Mouse (Mus musculus) hindbrain, embryonic 15.5 days (tissue): ENCODE results near the gene Cluh. TPM values are rescaled to one million over a fixed set of nuclear protein-coding genes. Genes with fewer than 3 reads are reported as not detected.
A peak's percentile ranks its signal among the peaks of the same experiment; 100 is the strongest.

Experiments
- ATAC-seq: fragments of 200-750 bp; cut with Nextera tagmentation; 2 replicates; pipeline ENCODE4 v1.8.0; 2017; ENCODE audit warnings: low read depth, moderate number of reproducible peaks, moderate TSS enrichment; ENCODE audit not compliant: low FRiP score
- H3K27ac ChIP-seq: fragments of 300-500 bp; sonication (generic); replicated peaks from 2 replicates; pipeline ENCODE4 v1.5.1; 2015; ENCODE audit warnings: mild to moderate bottlenecking, inconsistent platforms
- H3K27me3 ChIP-seq: fragments of 300-500 bp; sonication (generic); 2 replicates; pipeline ENCODE4 v1.6.1; 2015; ENCODE audit warnings: control low read depth, inconsistent platforms
- H3K36me3 ChIP-seq: fragments of 300-500 bp; sonication (generic); 2 replicates; pipeline ENCODE4 v1.6.1; 2015; ENCODE audit warnings: control low read depth, inconsistent platforms
- H3K4me1 ChIP-seq: fragments of 300-500 bp; sonication (generic); replicated peaks from 2 replicates; pipeline ENCODE4 v1.6.1; 2015; ENCODE audit warnings: control low read depth, inconsistent platforms
- H3K4me2 ChIP-seq: fragments of 300-500 bp; sonication (generic); 2 replicates; pipeline ENCODE4 v1.6.1; 2015; ENCODE audit warnings: moderate library complexity, mild to moderate bottlenecking, inconsistent platforms
- H3K4me3 ChIP-seq: fragments of 300-500 bp; sonication (generic); 2 replicates; pipeline ENCODE4 v1.5.1; 2015; ENCODE audit warnings: mild to moderate bottlenecking, inconsistent platforms
- H3K9ac ChIP-seq: fragments of 300-500 bp; sonication (generic); 2 replicates; pipeline ENCODE4 v1.6.1; 2015; ENCODE audit warnings: inconsistent platforms
- H3K9me3 ChIP-seq: fragments of 300-500 bp; sonication (generic); 2 replicates; pipeline ENCODE4 v1.6.1; 2016; ENCODE audit warnings: control low read depth, inconsistent platforms
- WGBS: fragments of 180-500 bp; shearing (Covaris S2); methylation state at CpG from one replicate; pipeline ENCODE4 v1.1.7; 2015; 5-methylcytosine and 5-hydroxymethylcytosine counted together
- polyA plus RNA-seq: library from polyadenylated mRNA; unstranded; fragments of >200 nt; fragmentation: Nextera tagmentation; extraction: Ambion mirVana; gene quantifications from 2 replicates; pipeline ENCODE4 v1.2.1, GENCODE M21; 2015

Cluh gene
- polyA plus RNA-seq, 1 experiment from 2014 or later = 21.3 TPM

DNA sequence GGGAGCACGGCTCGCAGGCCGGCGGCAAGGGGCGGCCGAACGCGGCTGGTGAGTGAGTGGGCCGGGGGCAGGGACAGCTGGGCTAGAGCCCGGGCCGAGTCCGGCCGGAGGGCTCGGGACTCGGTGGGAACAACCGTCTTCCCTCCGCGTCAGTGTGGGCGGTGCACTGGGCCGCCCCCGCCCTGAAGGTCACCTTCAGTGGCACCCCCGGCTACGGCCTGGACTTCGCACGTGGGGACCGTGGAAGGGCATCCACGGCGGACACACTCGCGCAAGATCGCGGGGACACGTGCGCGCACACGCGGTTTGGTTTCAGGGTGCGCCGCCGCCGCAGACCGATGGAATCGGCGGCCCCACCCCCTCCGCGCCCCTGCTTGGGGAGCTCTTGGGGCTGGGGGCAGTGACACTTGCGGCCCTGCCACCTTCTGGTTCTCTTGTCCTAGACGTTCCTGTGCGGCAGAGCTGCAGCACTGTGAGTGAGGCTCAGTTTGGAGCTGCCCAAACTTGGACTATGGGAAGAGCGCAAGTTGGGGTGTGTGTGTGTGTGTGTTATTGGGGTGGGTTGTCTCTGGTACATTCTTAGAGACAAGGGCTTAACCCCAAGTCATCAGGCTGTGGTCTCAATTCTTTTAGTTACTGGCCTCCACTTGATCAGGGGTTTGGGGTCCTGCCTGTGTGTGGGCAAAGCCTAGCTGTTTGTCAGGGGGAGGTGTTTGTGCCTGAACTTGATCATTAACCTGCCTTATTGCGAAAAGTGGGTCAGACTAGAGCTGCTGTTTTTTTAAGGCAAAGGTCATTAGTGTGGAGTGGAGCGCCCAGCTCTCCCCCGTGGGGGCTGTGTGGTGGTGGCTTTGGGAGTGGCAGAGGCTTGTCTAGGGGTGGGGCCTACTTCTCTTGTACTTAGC lies 604 bp downstream of the Cluh start:
- peak overlapping the region; percentile 92 for H3K4me3 ChIP-seq
- no peaks in the 10 kb centered on the region for H3K36me3 ChIP-seq
- peak overlapping the region; percentile 96 for H3K4me2 ChIP-seq
- peak; percentile 62 for ATAC-seq
- peaks cover 46% of the 10 kb centered on the region for H3K4me1 ChIP-seq
- peak overlapping the region; percentile 73 for H3K27ac ChIP-seq
- peak overlapping the region; percentile 64 for H3K9ac ChIP-seq
- 2% methylated on average over 50 of the region's 53 CpGs for WGBS
- H3K9me3 ChIP-seq = no peaks in the 10 kb centered on the region
- H3K27me3 ChIP-seq = no peaks in the 10 kb centered on the region

GRCm38 (mm10) chr11:74650576-74651100 lies 1.3 kb downstream of the Cluh start:
- 57% methylated on average over 4 of the region's 4 CpGs for WGBS
- H3K27me3 ChIP-seq = no peaks in the 10 kb centered on the region
- ATAC-seq = no peak

GRCm38 (mm10) chr11:74652791-74653191 lies 3.5 kb downstream of the Cluh start:
- H3K4me2 ChIP-seq = no peak overlapping the region

More at GRCm38 (mm10) chr11:74650576-74651100, 1.3 kb downstream of the Cluh start:
- Histone ChIP-seq H3K36me3 (no peaks in the 10 kb centered on the region), H3K9me3 (no peaks in the 10 kb centered on the region), H3K4me3 (peak overlapping the region; percentile 92), H3K4me2 (peak overlapping the region; percentile 96), H3K9ac (peak overlapping the region; percentile 64), H3K27ac (0 out of 2 replicates have a peak overlapping the region, but pooled peaks have one; percentile 73), H3K4me1 (peaks cover 46% of the 10 kb centered on the region)

DNA sequence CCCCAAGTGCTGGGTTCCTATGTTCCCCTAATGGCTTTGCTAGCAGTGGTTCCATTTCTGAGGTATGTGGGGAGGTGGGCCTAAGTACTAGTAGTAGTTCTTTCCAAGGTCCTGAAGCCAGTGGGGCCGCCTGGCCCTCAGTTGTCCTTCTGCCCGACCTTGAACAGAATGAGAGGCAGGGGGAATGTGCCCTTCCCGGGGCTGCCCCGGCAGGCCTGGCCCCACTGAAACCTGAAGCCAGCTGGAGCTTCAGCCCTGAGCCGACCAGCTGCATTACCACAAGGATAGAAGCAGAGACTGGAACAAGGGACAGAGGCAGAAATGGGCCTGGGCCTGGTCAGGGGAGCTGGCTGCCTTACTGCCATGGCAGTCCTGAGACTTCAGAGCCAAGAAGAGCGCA lies 4.1 kb downstream of the Cluh start:
- H3K4me1 ChIP-seq = peaks cover 45% of the 10 kb centered on the region
- no peaks in the 10 kb centered on the region for H3K27me3 ChIP-seq
- no peak for ATAC-seq
- H3K9ac ChIP-seq = no peak overlapping the region
- no peak overlapping the region for H3K4me2 ChIP-seq
- H3K36me3 ChIP-seq = peaks cover 21% of the 10 kb centered on the region
- no peaks in the 10 kb centered on the region for H3K9me3 ChIP-seq
- 60% methylated on average over 6 of the region's 6 CpGs for WGBS
- H3K27ac ChIP-seq = peak overlapping the region; percentile 46; the same call in 1 of the 2 replicates
- H3K4me3 ChIP-seq = no peak overlapping the region

More at GRCm38 (mm10) chr11:74652791-74653191, 3.5 kb downstream of the Cluh start:
- Histone ChIP-seq H3K36me3 (peaks cover 15% of the 10 kb centered on the region), H3K27ac (peak overlapping the region; percentile 46), H3K9ac (no peak overlapping the region), H3K27me3 (no peaks in the 10 kb centered on the region), H3K9me3 (no peaks in the 10 kb centered on the region), H3K4me3 (no peak overlapping the region), H3K4me1 (peaks cover 46% of the 10 kb centered on the region)
- peak; percentile 16; the same call in 1 of the 2 replicates for ATAC-seq
- 33% methylated on average over 4 of the region's 4 CpGs for WGBS

GRCm38 (mm10) chr11:74655941-74656340 lies 6.6 kb downstream of the Cluh start:
- 87% methylated on average over 3 of the region's 3 CpGs for WGBS
- Histone ChIP-seq H3K27ac (no peak overlapping the region), H3K4me3 (no peak overlapping the region), H3K4me1 (peaks cover 28% of the 10 kb centered on the region), H3K4me2 (no peak overlapping the region), H3K36me3 (peaks cover 45% of the 10 kb centered on the region), H3K27me3 (no peaks in the 10 kb centered on the region), H3K9me3 (no peaks in the 10 kb centered on the region), H3K9ac (no peak overlapping the region)
- ATAC-seq = no peak

DNA sequence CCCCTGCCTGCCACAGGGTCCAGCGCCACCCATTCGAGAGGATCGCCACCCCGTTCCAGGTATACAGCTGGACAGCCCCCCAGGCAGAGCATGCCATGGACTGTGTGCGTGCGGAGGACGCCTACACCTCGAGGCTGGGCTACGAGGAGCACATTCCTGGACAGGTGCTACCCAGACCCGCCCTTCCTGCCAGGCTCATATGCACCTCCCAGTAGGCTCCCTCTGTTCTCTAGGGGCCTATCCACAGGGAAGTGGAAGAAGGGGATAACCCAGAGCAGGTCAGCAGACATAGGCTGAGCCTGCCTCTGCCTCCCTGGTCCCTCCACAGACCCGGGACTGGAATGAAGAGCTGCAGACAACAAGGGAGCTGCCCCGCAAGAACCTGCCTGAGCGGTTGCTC lies 11.0 kb downstream of the Cluh start:
- H3K9me3 ChIP-seq = no peaks in the 10 kb centered on the region
- H3K9ac ChIP-seq = no peak overlapping the region
- 97% methylated on average over 13 of the region's 13 CpGs for whole genome bisulfite sequencing
- no peaks in the 10 kb centered on the region for H3K27me3 ChIP-seq
- no peaks in the 10 kb centered on the region for H3K4me1 ChIP-seq
- H3K4me3 ChIP-seq = no peak overlapping the region
- H3K36me3 ChIP-seq = peaks cover 85% of the 10 kb centered on the region
- H3K27ac ChIP-seq = no peak overlapping the region
- H3K4me2 ChIP-seq = no peak overlapping the region
- no peak for ATAC-seq

DNA sequence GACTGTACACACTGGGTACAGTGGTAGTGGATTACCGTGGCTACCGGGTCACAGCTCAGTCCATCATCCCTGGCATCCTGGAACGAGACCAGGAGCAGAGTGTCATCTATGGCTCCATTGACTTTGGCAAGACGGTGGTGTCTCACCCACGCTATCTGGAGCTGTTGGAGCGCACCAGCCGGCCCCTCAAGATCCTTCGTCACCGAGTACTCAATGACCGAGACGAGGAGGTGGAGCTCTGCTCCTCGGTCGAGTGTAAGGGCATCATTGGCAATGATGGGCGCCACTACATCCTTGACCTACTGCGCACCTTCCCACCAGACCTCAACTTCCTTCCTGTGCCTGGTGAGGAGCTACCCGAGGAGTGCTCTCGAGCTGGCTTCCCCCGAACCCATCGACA lies 12.3 kb downstream of the Cluh start:
- Histone ChIP-seq H3K36me3 (peaks cover 90% of the 10 kb centered on the region), H3K4me3 (no peak overlapping the region), H3K27me3 (no peaks in the 10 kb centered on the region), H3K9me3 (no peaks in the 10 kb centered on the region), H3K27ac (no peak overlapping the region), H3K9ac (no peak overlapping the region), H3K4me2 (no peak overlapping the region), H3K4me1 (no peaks in the 10 kb centered on the region)
- no peak for ATAC-seq
- 93% methylated on average over 19 of the region's 19 CpGs for WGBS

DNA sequence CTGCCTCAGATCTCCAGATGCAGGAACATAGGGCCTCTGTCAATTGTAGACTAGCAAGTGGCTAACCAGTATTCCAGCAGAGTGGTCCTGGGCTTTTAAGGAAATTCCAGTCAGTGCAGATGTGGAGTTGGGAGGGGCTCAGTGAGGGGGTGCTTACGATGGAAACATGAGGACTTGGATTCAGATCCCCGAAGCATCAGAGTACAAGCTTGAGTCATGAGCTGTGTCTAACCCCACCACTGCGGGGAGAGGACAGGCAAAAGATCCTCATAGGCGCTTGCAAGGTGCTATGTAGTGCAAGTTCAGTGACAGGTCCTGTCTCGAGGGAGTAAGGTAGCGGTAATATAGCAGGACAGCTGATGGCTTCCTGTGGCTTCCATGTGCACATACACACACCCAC lies 12.9 kb downstream of the Cluh start:
- no peaks in the 10 kb centered on the region for H3K27me3 ChIP-seq
- H3K36me3 ChIP-seq = peaks cover 88% of the 10 kb centered on the region
- no peak overlapping the region for H3K9ac ChIP-seq
- H3K4me3 ChIP-seq = no peak overlapping the region
- WGBS = 91% methylated on average over 6 of the region's 6 CpGs
- H3K4me1 ChIP-seq = no peaks in the 10 kb centered on the region
- no peak for ATAC-seq
- no peak overlapping the region for H3K4me2 ChIP-seq
- no peaks in the 10 kb centered on the region for H3K9me3 ChIP-seq
- no peak overlapping the region for H3K27ac ChIP-seq

- no peaks in the 10 kb centered on the region for H3K27me3 ChIP-seq
- ATAC-seq = no peak
- no peak overlapping the region for H3K27ac ChIP-seq
- no peaks in the 10 kb centered on the region for H3K4me1 ChIP-seq
- WGBS = 95% methylated on average over 3 of the region's 3 CpGs
- no peaks in the 10 kb centered on the region for H3K9me3 ChIP-seq
- no peak overlapping the region for H3K4me3 ChIP-seq
- H3K9ac ChIP-seq = no peak overlapping the region
- no peak overlapping the region for H3K4me2 ChIP-seq
- H3K36me3 ChIP-seq = peaks cover 86% of the 10 kb centered on the region
Observed at GRCm38 (mm10) chr11:74664279-74664678, 15.0 kb downstream of the Cluh start.

DNA sequence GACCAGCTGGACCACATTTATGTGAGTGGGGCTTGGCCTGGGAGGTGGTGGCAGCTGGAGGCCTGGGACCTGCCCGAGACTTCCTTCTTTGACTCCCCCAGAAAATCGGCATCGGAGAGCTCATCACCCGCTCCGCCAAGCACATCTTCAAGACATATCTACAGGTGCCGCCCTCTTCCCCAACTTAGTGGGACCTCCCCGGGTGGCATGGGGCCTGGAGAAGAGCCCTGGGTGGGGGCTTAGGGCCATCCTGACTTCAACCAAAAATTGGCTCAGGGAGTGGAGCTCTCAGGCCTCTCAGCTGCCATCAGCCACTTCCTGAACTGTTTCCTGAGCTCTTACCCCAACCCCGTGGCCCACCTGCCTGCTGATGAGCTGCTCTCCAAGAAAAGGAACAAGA lies 15.6 kb downstream of the Cluh start:
- H3K27ac ChIP-seq = no peak overlapping the region
- H3K27me3 ChIP-seq = no peaks in the 10 kb centered on the region
- H3K9ac ChIP-seq = no peak overlapping the region
- no peaks in the 10 kb centered on the region for H3K9me3 ChIP-seq
- peaks cover 86% of the 10 kb centered on the region for H3K36me3 ChIP-seq
- H3K4me2 ChIP-seq = no peak overlapping the region
- no peaks in the 10 kb centered on the region for H3K4me1 ChIP-seq
- no peak for ATAC-seq
- 92% methylated on average over 8 of the region's 8 CpGs for WGBS
- H3K4me3 ChIP-seq = no peak overlapping the region

- H3K4me3 ChIP-seq = no peak overlapping the region
- peaks cover 79% of the 10 kb centered on the region for H3K36me3 ChIP-seq
- H3K4me1 ChIP-seq = no peaks in the 10 kb centered on the region
- H3K27me3 ChIP-seq = no peaks in the 10 kb centered on the region
- H3K9me3 ChIP-seq = no peaks in the 10 kb centered on the region
- WGBS = 95% methylated on average over 17 of the region's 17 CpGs
- H3K4me2 ChIP-seq = no peak overlapping the region
- H3K27ac ChIP-seq = no peak overlapping the region
- no peak overlapping the region for H3K9ac ChIP-seq
- no peak for ATAC-seq
Observed at GRCm38 (mm10) chr11:74665631-74666283, 16.5 kb downstream of the Cluh start.

GRCm38 (mm10) chr11:74666284-74666652 lies 17.0 kb downstream of the Cluh start:
- H3K4me3 ChIP-seq = no peak overlapping the region
- H3K4me1 ChIP-seq = no peaks in the 10 kb centered on the region
- 89% methylated on average over 5 of the region's 5 CpGs for WGBS
- peaks cover 75% of the 10 kb centered on the region for H3K36me3 ChIP-seq
- H3K27ac ChIP-seq = no peak overlapping the region
- no peaks in the 10 kb centered on the region for H3K27me3 ChIP-seq
- H3K9me3 ChIP-seq = no peaks in the 10 kb centered on the region
- H3K4me2 ChIP-seq = no peak overlapping the region
- H3K9ac ChIP-seq = no peak overlapping the region
- ATAC-seq = no peak
